Mouse (Mus musculus): ENCODE measurements around the gene Galt.

Galt gene

GRCm38 (mm10) chr4:41754797-41755337 is at the start of gene Galt:
Gene Galt, plus strand, starts transcription at chr4:41755228.
- DNase-seq (ENCODE audit: low read depth, low spot score) = no peak

DNA sequence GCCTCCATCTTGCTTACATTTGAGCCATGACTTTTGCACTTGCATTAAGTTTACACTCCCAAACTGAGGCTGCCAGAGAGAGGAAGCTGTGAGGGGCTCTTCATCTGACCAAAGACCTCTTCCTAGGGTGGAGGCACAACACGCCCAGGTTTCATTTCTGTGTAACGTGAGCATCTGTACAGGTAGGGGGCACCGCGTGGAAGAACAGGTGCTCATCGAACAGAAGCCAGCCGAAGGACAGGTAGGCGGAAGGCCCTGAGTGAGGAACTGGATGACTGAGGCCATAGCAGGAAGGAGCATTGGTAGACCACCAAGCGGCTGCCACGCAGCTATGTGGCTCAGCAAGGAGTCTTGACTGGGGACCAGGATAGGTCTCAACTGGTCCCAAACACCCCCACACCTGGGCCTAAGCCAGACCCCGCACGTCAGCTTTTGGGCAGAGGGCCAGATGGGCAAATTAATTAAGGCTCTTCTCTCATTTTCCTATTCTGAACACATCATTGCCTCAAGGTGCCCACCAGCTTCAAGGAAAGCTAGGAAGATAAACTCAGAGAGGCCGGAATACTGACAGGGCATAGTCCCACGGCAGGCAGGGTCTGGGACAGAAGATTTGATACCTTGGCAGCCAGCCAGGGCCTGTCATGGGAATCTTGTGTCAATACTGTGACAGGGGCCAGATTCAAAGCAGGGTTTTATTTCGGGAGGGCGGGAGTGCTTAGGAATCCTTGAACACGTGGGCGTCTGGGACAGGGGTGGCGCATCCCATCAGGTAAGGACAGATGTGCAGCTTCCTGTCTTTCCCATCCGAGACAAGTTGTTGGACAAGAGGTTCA is 48.9 kb upstream of the Galt start:
- no peak for DNase-seq (ENCODE audit: low read depth, low spot score)

- DNase-seq (ENCODE audit: low read depth, low spot score) = no peak
These were observed 48.0 kb upstream of the Galt start for GRCm38 (mm10) chr4:41707011-41707535.

GRCm38 (mm10) chr4:41708192-41708745 is 46.8 kb upstream of the Galt start:
- DNase-seq (ENCODE audit: low read depth, low spot score) = no peak

- DNase-seq (ENCODE audit: low read depth, low spot score) = no peak
These were observed 44.8 kb upstream of the Galt start for GRCm38 (mm10) chr4:41710229-41710628.

DNA sequence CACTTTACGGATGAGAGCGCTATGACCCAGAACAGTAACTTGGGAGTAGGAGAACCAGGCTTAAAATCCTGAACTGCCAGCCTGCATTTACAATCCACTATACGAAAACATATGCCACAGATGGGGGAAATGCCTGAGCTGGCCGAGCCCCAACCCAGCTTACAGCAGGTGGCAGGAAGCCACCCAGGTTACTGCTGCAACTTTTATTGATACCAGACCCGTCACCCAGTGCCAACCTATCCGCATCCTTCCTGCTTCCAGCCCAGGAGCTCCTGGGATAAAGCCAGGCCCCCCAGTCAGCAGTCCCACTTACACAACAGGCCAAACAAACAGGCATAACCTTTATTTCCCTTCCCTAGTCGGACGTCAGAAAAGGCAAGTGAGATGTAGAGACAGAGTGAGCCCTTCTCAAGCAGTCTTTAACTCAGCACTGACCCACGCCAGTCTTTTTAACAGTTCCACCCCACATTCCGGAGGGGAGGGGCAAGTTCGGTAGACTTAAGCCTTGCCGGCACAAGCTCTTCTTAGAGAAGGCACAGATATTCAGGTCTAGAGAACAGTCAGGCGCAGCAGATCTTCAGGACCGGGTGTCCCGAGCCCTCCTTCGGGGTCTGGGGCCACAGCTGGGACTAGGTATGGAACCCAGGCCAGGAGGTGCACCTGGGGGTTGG is 43.2 kb upstream of the Galt start:
- no peak for DNase-seq (ENCODE audit: low read depth, low spot score)

GRCm38 (mm10) chr4:41712421-41713196 is 42.4 kb upstream of the Galt start:
- DNase-seq (ENCODE audit: low read depth, low spot score) = no peak

- DNase-seq (ENCODE audit: low read depth, low spot score) = peak; percentile 75
These were observed 41.6 kb upstream of the Galt start, which contains the start of gene Rpp25l for GRCm38 (mm10) chr4:41713197-41714067. Gene Rpp25l, minus strand, starts transcription at chr4:41713534.

DNA sequence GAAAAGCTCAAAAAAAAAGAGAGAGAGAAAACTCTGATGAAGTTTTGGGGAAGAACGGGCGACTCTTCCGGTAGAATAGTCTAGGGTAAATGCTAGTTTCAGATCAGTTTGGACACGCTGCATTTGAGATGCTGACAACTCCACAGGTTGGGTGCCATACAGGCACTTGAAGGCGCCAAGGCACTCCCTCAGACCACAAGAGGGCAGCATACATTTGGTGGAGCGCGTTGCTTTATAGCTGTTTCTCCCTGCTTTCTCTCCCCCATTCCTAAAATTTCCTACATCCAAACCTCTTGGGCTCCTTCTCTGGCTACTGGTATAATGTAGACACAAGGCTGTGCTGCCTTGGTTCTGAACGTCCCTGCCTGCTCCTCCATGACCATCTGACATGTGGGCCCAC is 40.8 kb upstream of the Galt start:
- DNase-seq (ENCODE audit: low read depth, low spot score) = no peak

GRCm38 (mm10) chr4:41715082-41715481 is 39.9 kb upstream of the Galt start:
- no peak for DNase-seq (ENCODE audit: low read depth, low spot score)

DNA sequence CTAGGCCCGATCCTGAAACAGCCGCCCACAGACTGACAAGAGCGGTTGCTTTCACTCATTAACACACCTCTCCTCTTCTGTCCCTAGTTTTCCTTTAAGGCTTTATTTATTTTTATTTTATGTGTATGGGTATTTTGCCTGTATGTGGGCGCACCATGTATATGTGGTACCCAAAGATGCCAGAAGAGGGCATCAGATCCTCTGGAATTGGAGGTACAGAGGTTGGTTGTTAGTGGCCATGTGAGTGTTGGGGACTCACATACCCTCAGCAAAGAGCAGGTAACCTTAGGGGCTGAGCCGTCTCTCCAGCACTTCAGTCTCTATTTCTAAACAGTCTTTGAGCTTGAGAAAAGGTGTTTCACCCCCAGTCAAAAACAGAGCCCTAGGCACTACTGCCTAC is 39.4 kb upstream of the Galt start:
- no peak for DNase-seq (ENCODE audit: low read depth, low spot score)

DNA sequence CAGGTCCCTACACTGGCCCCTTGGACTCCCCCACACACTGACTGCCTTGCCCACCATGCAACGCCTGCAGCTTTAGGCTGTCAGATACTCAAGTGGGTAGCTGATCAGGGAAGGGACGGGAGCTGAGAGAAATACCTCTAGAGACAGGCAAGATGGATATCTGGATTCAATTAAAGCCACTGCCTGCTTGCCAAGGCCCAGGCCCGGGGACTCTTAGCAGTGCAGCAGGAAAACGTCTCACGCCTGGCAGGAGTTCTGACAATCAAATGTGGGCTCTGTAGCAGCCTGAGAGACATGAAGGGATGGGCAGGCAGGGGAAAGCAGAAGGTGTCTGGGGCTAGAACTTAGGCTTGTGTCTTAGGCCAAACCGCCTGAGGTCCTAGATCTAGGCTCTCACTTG is 38.2 kb upstream of the Galt start:
- no peak for DNase-seq (ENCODE audit: low read depth, low spot score)

DNA sequence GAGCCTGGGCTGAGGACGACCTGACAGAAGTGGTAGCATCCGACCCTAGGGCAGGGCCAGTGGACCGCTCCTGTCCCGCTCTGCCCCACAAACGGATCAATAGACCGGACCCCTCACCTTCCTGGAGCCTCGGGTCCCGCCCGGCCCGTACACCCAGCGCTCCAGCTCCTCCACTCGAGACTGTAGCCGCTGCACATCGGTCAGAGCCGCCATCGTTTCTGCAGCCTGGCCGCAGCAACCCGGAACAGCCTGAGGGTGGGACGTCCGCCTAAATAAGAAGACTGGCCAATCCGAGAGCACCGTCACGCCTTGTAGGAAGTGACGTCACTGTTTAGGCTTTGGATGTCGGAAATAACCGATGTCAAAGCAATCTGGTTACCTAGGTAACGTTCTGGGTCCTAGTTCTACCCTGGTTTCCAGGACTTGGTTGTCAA is 32.1 kb upstream of the Galt start, which contains the start of gene Dctn3:
TSS of gene Dctn3 (minus strand) at position 253 of the 434 bp plus-strand sequence.
- DNase-seq (ENCODE audit: low read depth, low spot score) = peak; percentile 89

- DNase-seq (ENCODE audit: low read depth, low spot score) = no peak
These were observed 28.0 kb upstream of the Galt start for GRCm38 (mm10) chr4:41726826-41727621.

DNA sequence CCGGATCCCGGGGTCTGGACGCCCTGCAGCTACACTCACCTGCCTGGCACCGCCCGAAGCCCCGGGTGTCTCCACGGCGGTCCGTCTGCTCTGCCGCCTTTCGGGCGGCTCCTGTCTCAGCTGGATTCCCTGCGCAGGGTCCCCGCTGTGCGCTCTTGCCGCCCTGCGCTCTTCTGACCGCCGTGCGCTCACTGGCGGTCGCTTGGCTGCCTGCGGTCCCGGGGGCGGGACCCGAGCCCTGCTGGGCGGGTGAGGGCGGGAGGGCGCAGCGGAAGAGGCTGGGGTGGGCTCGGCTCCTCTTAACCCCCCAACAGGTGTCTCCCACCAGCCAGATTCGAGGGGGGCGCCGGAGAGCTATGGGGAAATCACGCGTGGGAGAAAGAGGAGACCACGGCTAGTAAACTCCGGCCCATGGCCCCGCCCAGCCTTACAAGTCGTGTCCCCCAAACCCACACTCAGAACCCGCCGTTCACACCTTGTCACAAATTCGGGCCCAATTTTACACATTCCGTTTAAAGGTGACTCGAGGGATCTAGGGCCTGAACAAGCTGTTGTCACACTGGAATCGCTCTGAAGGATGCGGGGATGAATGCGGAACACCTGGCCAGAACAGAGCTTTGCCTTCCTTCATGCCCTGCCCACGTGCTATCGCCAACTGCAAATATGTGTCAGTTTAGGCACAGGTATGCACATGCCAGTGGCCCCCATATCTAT is 23.8 kb upstream of the Galt start, which contains the start of gene Arid3c:
TSS of gene Arid3c (minus strand) at position 91 of the 714 bp plus-strand sequence.
- no peak for DNase-seq (ENCODE audit: low read depth, low spot score)

DNA sequence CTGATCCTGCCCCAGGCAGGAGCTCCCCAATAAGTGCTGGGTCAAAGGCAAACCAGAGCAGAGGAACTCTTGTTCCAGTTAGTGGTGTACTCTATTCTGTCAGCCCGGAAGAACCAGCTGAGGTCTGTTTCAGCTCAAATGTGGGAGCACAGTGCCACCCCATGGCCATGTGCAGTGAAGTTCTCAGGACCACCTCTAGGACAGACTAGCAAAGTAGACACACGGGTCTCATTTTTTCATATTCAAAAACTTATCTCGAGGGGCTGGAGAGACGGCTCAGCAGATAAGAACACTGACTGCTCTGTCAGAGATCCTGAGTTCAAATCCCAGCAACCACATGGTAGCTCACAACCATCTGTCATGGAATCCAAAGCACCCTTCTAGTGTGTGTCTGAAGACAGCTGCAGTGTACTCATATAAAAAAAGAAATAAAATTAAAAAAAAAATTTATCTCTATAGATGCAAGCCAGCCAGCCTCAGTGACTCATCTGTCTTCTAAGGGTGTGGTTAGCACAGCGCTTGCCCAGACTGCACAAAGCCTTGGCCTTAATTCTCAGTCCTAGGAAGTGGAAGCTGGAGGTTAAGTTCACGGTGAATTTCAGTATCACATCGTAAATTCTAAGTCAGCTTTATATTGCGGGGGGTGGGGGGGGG is 17.3 kb upstream of the Galt start:
- no peak for DNase-seq (ENCODE audit: low read depth, low spot score)

DNA sequence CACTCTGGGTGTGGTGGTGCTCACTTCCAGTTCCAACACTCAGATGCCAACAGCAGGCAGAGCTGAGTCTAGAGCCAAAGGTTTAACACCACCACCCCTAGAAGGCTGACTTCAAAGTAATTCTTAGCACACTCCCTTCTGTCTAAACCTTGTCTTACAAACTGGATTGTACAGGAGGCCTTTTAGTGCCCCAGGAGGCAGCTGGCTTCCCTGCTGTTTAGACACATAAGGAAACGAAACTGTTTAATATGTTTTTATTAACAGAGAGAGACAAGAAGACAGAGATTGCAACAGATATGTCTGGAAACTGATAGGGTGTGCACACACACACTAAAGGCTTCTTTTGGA is 16.8 kb upstream of the Galt start:
- no peak for DNase-seq (ENCODE audit: low read depth, low spot score)

GRCm38 (mm10) chr4:41739260-41739659 is 15.8 kb upstream of the Galt start:
- DNase-seq (ENCODE audit: low read depth, low spot score) = no peak
